Mouse (Mus musculus) adipose tissue, adult 10 weeks (tissue): ENCODE measurements around the gene Pfdn4. TPM values are rescaled to one million over a fixed set of nuclear protein-coding genes. Genes with fewer than 3 reads are reported as not detected.

Source experiments
- polyA plus RNA-seq: library from polyadenylated mRNA; stranded (reverse); fragments of 350-450 nt; fragmentation: Illumina TruSeq; extraction: RNeasy Lipid Tissue Mini Kit (QIAGEN cat#74804); gene quantifications from one replicate; pipeline ENCODE4 v1.2.3, GENCODE M21; 2014; ENCODE audit warnings: low read depth, low replicate concordance

The Pfdn4 gene
- 15.0 TPM for polyA plus RNA-seq

DNA sequence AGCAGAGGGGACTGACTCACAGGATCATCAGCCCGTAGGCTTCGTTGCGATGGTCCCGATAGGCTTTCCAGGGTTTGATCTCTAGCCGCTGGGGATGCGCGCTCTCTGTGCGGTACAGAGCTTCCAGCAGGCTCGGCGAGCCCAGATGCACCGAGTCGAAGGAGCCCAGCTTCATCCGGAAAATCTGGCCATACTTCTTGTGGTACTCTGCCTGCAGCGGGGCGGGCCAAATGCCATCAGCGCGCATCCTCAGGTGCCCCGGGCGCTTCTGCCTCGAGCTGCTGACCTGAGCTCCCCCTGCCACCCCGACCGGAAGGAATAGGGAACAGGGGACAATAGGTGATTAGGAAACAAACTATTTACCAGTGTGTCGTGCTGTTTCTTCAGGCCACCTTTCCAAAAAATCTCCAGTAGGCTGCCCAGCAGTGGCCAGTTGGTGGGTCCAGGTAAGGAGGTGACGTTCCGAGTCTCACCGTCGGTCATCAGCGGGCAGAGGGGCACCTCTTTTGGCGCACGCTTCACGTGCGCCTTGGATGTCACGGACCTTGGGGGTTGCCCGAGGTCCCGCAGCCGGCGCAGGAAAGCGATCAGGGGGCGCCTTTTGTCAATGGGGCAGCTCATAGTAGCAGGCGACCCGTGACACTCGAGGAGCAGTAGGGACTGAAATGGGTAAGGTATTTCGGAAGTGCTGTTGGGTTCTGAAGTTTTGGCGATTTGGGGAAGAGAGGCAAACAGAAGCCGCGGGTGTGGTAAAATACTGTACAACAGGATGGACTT is at the start of gene Pfdn4:
Gene Pfdn4, plus strand, starts transcription at position 275 of the 777 bp plus-strand sequence.

DNA sequence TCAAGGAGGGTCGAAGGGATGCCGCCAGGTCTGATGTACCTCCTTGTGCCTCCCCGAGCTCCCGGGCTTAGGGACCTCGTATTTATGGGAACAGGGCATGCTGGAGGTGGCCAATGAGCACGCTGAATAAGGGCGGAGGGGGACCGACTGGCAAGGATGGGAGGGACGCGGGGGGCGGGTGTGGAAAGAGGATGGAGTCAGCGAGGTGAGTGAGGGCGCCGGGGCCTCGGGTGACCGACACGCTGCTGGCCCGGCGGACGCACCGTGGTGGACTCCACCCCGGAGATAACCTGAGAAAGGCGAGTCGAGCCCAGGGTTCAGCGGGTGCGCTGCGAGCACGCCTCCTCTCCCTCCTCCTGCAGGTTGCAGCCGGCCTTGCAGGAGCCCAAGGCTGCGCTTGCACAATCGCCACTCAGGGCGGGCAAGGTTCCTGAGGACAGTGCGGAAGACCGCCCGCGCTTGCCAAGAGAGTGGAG is 901 bp downstream of the Pfdn4 start, which contains the start of gene Cyp24a1:
Gene Cyp24a1, minus strand, starts transcription at position 55 of the 476 bp plus-strand sequence.

Other genes starting within 250 kb of the Pfdn4 start
- 1.3 TPM for gene Bcas1, start 68.6 kb upstream of the Pfdn4 start, polyA plus RNA-seq
- gene Cyp24a1, start 717 bp downstream of the Pfdn4 start, polyA plus RNA-seq, result not detected
- not detected for gene 4930470P17Rik, start 105.6 kb downstream of the Pfdn4 start, polyA plus RNA-seq
- gene Dok5, start 235.4 kb downstream of the Pfdn4 start, polyA plus RNA-seq, result 2.9 TPM